Mouse (Mus musculus) forelimb bud, embryonic 11.5 days (tissue): ENCODE results near the gene Irs3.

Experiments
- DNase-seq: peaks from one replicate; pipeline ENCODE4 v3.0.0-alpha.2; 2012; ENCODE audit warnings: low read depth, low spot score

Irs3 gene

GRCm38 (mm10) chr5:137660064-137660688, 14.7 kb upstream of the Irs3 start:
- no peak for DNase-seq

- DNase-seq: peak; percentile 69
Measured at GRCm38 (mm10) chr5:137656977-137657376, 11.5 kb upstream of the Irs3 start.

GRCm38 (mm10) chr5:137654746-137655145, 9.2 kb upstream of the Irs3 start:
- DNase-seq: no peak

- no peak for DNase-seq
Measured at GRCm38 (mm10) chr5:137653366-137653765, 7.9 kb upstream of the Irs3 start.

GRCm38 (mm10) chr5:137652474-137652873, 7.0 kb upstream of the Irs3 start:
- DNase-seq: peak; percentile 68

- no peak for DNase-seq
Measured at GRCm38 (mm10) chr5:137649669-137650571, 4.4 kb upstream of the Irs3 start.

GRCm38 (mm10) chr5:137649251-137649650, 3.7 kb upstream of the Irs3 start:
- no peak for DNase-seq

GRCm38 (mm10) chr5:137647827-137648601, 2.5 kb upstream of the Irs3 start:
- DNase-seq: no peak

- no peak for DNase-seq
Measured at GRCm38 (mm10) chr5:137645091-137645651, 343 bp downstream of the Irs3 start.

- DNase-seq: no peak
Measured at GRCm38 (mm10) chr5:137644484-137644883, 1.0 kb downstream of the Irs3 start.

- DNase-seq: no peak
Measured at GRCm38 (mm10) chr5:137642886-137643285, 2.6 kb downstream of the Irs3 start.

GRCm38 (mm10) chr5:137641054-137641453, 4.5 kb downstream of the Irs3 start, which contains the start of gene Sap25:
Gene Sap25 (plus strand): TSS chr5:137641334.
- no peak for DNase-seq

GRCm38 (mm10) chr5:137639472-137639871, 6.0 kb downstream of the Irs3 start:
- no peak for DNase-seq

GRCm38 (mm10) chr5:137633397-137634084, 12.0 kb downstream of the Irs3 start:
- DNase-seq: no peak

- DNase-seq: no peak
Measured at GRCm38 (mm10) chr5:137631591-137631990, 13.9 kb downstream of the Irs3 start.

- no peak for DNase-seq
Measured at GRCm38 (mm10) chr5:137631171-137631570, 14.3 kb downstream of the Irs3 start.

GRCm38 (mm10) chr5:137630602-137631001, 14.9 kb downstream of the Irs3 start:
- DNase-seq: no peak

- no peak for DNase-seq
Measured at GRCm38 (mm10) chr5:137629906-137630545, 15.5 kb downstream of the Irs3 start.

- peak; percentile 38 for DNase-seq
Measured at GRCm38 (mm10) chr5:137629306-137629721, 16.2 kb downstream of the Irs3 start.

GRCm38 (mm10) chr5:137628498-137629305, 16.8 kb downstream of the Irs3 start, which contains the start of the genes Fbxo24, Lrch4 and Gm20605:
Gene Fbxo24 (minus strand): TSS chr5:137629002.
Gene Lrch4 (plus strand): TSS chr5:137629121.
Gene Gm20605 (plus strand): TSS chr5:137629175.
- DNase-seq: peak; percentile 100
